Mouse (Mus musculus) ES-Bruce4 (cell line): ENCODE results near the gene Prkn. TPM values are rescaled to one million over a fixed set of nuclear protein-coding genes. Genes with fewer than 3 reads are reported as not detected.

Experiments used
- H3K27ac ChIP-seq: 2 replicates; pipeline ENCODE4 v1.5.1; 2012; ENCODE audit warnings: low read length, inconsistent platforms; ENCODE audit not compliant: insufficient read depth
- H3K27me3 ChIP-seq: 2 replicates; pipeline ENCODE4 v1.6.1; 2012; ENCODE audit warnings: mild to moderate bottlenecking, low read length, inconsistent platforms; ENCODE audit not compliant: control insufficient read depth, poor library complexity, insufficient read depth, severe bottlenecking
- H3K36me3 ChIP-seq: 2 replicates; pipeline ENCODE4 v1.6.1; 2012; ENCODE audit warnings: inconsistent platforms, mild to moderate bottlenecking, low read length, moderate library complexity; ENCODE audit not compliant: control insufficient read depth, poor library complexity, insufficient read depth, severe bottlenecking
- H3K4me1 ChIP-seq: one replicate; pipeline ENCODE4 v1.8.1; 2011; ENCODE audit warnings: low read length; ENCODE audit not compliant: control insufficient read depth, insufficient read depth
- H3K4me3 ChIP-seq: 2 replicates; pipeline ENCODE4 v1.5.1; 2011; ENCODE audit warnings: low read depth, mild to moderate bottlenecking, low read length
- H3K9ac ChIP-seq: 2 replicates; pipeline ENCODE4 v1.6.1; 2012; ENCODE audit warnings: low read depth, mild to moderate bottlenecking, inconsistent platforms; ENCODE audit not compliant: poor library complexity, severe bottlenecking
- H3K9me3 ChIP-seq: replicated peaks from 2 replicates; pipeline ENCODE4 v1.6.1; 2012; ENCODE audit warnings: mild to moderate bottlenecking, low read length, inconsistent platforms; ENCODE audit not compliant: control insufficient read depth, poor library complexity, insufficient read depth, severe bottlenecking
- CTCF ChIP-seq: IDR thresholded peaks from one replicate; pipeline ENCODE4 v1.8.1; 2011; ENCODE audit warnings: low read depth, low read length
- EP300 ChIP-seq: IDR thresholded peaks from 2 replicates; pipeline ENCODE4 v1.6.1; 2011; ENCODE audit warnings: low read depth, low read length; ENCODE audit not compliant: insufficient read depth
- POLR2A ChIP-seq: IDR thresholded peaks from one replicate; pipeline ENCODE4 v1.8.1; 2011; ENCODE audit warnings: low read length; ENCODE audit not compliant: insufficient read depth
- polyA plus RNA-seq: library from polyadenylated mRNA; stranded (reverse); fragments of >200 nt; gene quantifications from 2 replicates; pipeline ENCODE4 v1.2.4, GENCODE M21; 2011; ENCODE audit warnings: low read depth; ENCODE audit not compliant: missing spikeins, insufficient read depth, insufficient read length

Prkn gene
- polyA plus RNA-seq, 1 experiment = 1.5 TPM

DNA sequence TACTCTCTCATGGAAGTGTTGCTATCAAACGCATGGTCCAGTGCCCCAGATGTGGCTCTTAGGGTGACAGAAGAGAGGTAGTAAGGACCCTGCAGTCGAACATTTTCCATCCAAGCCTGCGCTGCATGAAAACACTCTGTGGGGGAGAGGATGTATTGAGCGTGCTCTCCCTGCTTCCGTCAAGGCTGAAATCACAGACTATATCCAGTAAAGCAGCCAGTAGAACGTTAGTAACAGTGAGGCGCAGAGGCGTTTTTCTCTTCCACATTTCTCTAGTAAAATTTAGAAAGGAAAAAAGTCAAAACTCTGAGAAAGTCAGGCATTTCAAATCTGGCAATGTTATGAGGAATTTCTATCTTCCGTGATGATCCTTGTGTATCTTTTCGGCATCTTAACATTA is 897.7 kb downstream of the Prkn start:
- Histone ChIP-seq H3K9ac (no peak overlapping the region), H3K27ac (no peak overlapping the region), H3K27me3 (no peaks in the 10 kb centered on the region), H3K9me3 (no peaks in the 10 kb centered on the region), H3K4me3 (no peak overlapping the region), H3K4me1 (no peaks in the 10 kb centered on the region), H3K36me3 (no peaks in the 10 kb centered on the region)
- TF ChIP-seq EP300 (no peak), CTCF (no peak), POLR2A (no peak)

DNA sequence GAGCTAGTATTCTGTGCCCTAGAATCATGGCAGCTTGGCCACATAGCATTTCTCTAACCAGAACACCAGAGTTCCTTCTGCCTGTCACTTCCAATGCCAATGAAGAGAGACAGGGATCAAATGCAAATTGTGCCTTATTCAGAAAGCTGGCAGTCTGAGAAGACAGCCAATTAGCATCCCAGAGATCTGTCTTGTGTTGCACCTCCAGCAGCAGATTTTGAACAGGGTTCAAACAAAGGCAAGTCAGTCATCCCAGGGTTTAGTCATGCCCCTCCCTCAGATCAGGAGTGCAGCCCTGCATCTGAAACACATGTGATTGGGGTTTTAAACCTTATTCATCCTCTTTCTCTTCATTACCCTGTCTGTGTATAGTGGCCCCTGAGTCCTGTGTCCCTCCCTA is 900.5 kb downstream of the Prkn start:
- Histone ChIP-seq H3K9me3 (no peaks in the 10 kb centered on the region), H3K4me3 (no peak overlapping the region), H3K27me3 (no peaks in the 10 kb centered on the region), H3K27ac (no peak overlapping the region), H3K36me3 (no peaks in the 10 kb centered on the region), H3K9ac (no peak overlapping the region), H3K4me1 (no peaks in the 10 kb centered on the region)
- TF ChIP-seq POLR2A (no peak), EP300 (no peak), CTCF (no peak)

DNA sequence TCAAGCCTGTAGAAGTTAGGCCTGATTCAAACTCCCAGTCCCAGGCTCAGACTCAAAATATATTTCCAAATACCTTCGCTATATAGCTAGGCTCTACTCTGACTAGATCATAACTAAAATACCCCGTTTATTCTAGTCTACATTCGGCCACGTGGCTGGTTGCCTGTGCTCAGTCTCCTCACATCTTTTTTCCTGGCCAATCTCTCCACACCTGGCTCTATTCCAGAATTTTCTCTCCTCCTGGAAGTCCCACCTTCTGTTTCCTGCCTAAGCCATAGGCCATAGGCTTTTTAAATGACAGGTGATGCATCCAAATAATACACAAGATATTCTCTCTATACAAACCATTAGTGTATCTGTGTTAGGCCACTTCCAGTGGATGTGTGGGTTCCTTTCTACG is 901.0 kb downstream of the Prkn start:
- no peaks in the 10 kb centered on the region for H3K27me3 ChIP-seq
- no peaks in the 10 kb centered on the region for H3K9me3 ChIP-seq
- H3K27ac ChIP-seq = no peak overlapping the region
- H3K9ac ChIP-seq = no peak overlapping the region
- no peaks in the 10 kb centered on the region for H3K4me1 ChIP-seq
- H3K36me3 ChIP-seq = no peaks in the 10 kb centered on the region
- no peak overlapping the region for H3K4me3 ChIP-seq
- TF ChIP-seq CTCF (no peak), POLR2A (no peak), EP300 (no peak)

DNA sequence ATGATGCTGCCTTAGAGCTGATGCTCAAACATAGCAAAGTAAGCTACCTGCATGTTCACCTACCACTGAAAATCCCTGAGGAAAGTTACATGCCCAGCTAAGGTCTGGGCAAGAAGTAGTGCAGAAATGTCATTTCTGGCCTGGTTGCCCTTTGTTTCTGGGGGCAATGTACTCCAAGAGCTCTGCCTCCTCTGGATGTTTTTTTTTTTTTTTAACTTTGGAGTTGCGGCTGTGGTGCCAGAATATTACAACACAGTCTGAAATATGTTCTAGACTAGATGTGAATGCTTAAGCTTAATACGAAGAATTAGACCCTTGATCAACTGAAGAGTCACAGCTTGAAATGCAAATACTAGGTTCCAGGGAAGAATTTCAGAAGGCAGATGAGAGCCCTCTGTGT is 911.1 kb downstream of the Prkn start:
- Histone ChIP-seq H3K27ac (no peak overlapping the region), H3K9me3 (no peaks in the 10 kb centered on the region), H3K4me1 (no peaks in the 10 kb centered on the region), H3K9ac (no peak overlapping the region), H3K36me3 (no peaks in the 10 kb centered on the region), H3K4me3 (no peak overlapping the region), H3K27me3 (no peaks in the 10 kb centered on the region)
- TF ChIP-seq CTCF (no peak), EP300 (no peak), POLR2A (no peak)

DNA sequence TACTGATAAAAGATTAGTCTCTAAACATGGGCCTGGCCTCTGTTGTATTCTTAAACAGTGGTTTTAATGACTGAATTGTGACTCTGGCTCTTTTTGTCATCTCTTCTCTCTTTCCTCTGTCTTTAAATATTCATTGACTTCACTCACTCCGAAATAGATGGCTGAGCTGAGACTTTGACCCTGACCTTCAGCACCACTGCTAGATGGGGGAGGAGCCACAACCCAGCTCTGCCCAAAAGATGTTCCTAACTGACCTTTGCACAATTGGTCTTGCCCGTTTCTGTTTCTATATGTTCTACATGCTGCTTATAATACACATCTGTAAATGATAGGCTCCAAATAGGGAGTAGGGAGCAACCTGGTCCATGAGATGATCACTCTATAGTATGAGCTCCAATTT is 912.5 kb downstream of the Prkn start:
- no peak for TF ChIP-seq EP300
- no peak for TF ChIP-seq CTCF
- no peak for TF ChIP-seq POLR2A
- Histone ChIP-seq H3K36me3 (no peaks in the 10 kb centered on the region), H3K27me3 (no peaks in the 10 kb centered on the region), H3K4me3 (no peak overlapping the region), H3K4me1 (no peaks in the 10 kb centered on the region), H3K9ac (no peak overlapping the region), H3K9me3 (no peaks in the 10 kb centered on the region), H3K27ac (no peak overlapping the region)

DNA sequence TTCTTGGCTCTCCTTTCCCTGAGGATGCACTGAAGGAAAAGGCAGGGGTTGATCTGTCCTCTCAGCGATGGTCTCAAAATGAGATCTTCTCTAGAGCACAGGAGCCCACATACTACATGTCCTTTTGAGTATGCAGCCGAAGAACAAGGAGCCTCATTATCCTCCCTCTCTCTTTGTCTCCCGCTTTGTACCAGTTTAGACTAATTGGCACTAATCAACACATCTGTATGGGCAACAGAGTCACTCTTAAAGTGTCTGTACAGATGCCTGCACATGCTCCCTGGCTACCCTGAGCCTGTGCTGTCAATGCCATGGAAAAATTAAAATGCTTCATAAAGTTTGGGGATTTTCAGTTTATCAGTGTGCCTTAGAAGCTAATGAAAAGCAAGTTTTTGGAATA is 924.9 kb downstream of the Prkn start:
- H3K9ac ChIP-seq = no peak overlapping the region
- no peak overlapping the region for H3K27ac ChIP-seq
- no peaks in the 10 kb centered on the region for H3K27me3 ChIP-seq
- TF ChIP-seq POLR2A = no peak
- no peak for TF ChIP-seq CTCF
- no peak for TF ChIP-seq EP300
- no peaks in the 10 kb centered on the region for H3K4me1 ChIP-seq
- H3K9me3 ChIP-seq = no peaks in the 10 kb centered on the region
- no peak overlapping the region for H3K4me3 ChIP-seq
- H3K36me3 ChIP-seq = no peaks in the 10 kb centered on the region
